Mouse (Mus musculus) spleen, adult 2 months (tissue): Measurements from ENCODE around the gene Tor2a.

Source experiments
- CTCF ChIP-seq: fragments of 200-500 bp; IDR thresholded peaks from 2 replicates; pipeline ENCODE4 v1.5.1; 2011; ENCODE audit warnings: mild to moderate bottlenecking, inconsistent platforms; ENCODE audit not compliant: insufficient read depth, insufficient read length, insufficient replicate concordance; ENCODE audit errors: extremely low read depth
- POLR2A ChIP-seq: fragments of 200-500 bp; IDR thresholded peaks from 2 replicates; pipeline ENCODE4 v1.6.1; 2011; ENCODE audit warnings: low read depth, low read length, inconsistent platforms

GRCm38 (mm10) chr2:32711301-32712056, 45.6 kb upstream of the Tor2a start:
- TF ChIP-seq CTCF (no peak), POLR2A (no peak)
